Mouse (Mus musculus) right cerebral cortex, postnatal 14 days (tissue): ENCODE measurements around the gene Eif4enif1.
A peak's percentile ranks its signal among the peaks of the same experiment; 100 is the strongest.
"Not testable (repeated sequence)": the region's sequence is repeated elsewhere in the genome, so short reads cannot be mapped to it uniquely, and the experiment has no call there.

ENCODE experiments used
- DNase-seq: peaks from one replicate; pipeline ENCODE4 v3.0.0; 2022

Gene Eif4enif1

DNA sequence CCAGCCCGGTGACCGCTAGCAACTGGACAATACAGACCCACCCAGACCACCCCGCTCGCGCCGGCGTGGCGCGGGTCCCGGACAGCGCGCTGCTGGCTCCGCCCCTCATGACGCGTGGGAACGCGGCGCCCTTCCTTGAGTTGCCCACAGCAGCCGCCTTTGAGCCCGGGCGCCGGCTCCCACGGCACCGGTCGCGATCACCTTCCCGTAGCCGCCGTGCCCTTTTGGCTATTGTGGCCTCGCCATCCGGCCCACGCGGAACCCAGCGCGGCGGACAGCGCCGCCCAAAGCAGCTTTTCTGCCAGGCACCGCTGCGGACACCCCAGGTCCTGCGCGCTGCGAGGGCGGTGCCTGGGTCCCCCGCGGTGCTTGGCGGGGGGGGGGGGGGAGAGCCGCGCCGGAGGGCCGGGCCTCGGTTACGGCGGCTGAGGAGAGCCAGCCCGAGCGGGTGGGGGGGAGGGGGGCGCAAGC is at the start of gene Eif4enif1:
Gene Eif4enif1, plus strand, starts transcription at position 162 of the 471 bp plus-strand sequence.
- peak; percentile 84 for DNase-seq

DNA sequence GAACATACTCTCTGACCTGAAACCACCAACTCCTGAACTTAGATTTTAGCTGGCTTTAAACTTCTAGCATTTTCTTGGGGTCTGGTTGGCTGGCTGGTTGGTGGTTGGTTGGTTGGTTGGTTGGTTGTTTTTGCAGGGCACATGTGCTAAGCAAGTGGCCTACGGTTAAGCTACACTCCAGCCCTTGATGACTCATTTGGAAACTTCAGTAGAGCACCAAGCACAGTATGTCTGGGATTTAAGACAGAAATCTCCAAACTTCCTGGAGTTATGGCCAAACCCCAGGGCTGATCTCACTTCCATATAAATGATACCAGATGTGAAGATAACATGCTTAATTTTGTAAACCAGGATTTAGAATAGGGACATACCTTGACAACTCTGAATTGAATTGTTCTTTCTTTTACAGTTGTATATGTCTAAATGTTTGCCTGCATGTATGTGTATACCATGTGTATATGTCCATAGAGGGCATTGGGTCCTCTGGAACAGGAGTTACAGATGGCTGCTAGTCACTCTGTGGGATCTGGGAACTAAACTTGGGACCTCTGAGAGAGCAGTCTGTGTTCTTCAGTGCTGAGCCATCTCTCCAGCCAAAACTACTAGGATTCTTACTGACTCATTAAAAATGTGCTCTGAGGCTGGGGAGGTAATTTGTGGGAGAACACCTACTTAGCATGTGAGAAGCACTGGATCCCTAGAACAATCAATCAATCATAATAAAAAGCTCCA is 48.4 kb upstream of the Eif4enif1 start:
- not testable (repeated sequence) for DNase-seq

DNA sequence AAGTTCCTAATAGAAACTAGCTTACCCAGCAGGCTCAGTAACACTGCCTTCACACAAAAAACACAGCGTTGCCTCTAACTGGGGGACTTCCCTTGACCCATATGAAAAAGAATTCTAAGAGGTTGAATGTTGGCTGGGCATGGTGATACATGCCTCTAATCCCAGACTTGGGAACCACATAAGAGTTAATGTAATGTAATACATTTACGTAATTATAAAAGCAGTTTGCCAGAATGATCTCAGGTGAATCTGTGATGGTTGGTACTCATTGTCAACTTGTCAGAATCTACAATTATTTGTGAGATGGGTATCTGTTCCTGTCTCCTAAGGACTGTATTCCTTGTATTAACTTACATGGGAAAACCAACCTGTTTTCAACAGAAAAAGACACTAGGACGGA is 45.2 kb upstream of the Eif4enif1 start:
- DNase-seq, result not testable (repeated sequence)

DNA sequence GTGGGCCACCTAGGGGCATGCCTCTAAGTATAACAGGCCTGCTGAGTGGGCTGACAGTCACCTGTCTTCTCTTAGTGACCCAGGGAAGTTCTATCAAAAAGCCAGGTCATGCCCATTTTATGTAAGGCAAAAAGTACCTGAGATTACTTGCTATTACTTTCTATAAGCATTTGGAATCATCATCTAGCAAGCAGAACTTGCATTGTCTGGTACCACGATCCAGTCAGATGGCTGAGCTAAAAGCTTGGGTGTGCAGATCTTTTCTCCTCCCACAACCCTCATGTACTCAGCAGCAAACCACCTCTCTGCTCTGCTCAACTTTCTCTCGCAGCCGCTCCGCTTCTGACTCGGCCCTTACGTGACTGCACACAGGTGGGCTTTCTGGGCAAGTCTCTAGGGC is 44.2 kb upstream of the Eif4enif1 start:
- DNase-seq, result not testable (repeated sequence)

DNA sequence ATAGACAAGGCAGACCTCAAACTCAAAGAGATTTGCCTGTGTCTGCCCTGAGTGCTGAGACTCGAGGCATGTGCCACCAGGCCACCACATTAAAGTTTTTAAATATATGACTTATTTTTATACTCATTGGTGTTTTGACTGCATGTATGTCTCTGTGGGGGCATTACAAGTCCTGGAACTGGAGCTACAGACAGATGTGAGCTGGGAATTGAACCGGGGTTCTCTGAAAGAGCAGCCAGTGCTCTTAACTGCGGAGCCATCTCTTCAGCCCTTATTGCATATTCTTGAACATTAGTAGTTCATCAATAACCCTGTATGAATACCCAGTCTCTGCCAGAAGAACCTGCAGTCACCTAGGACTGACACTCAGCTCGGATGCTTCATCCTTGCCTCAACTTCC is 43.4 kb upstream of the Eif4enif1 start:
- not testable (repeated sequence) for DNase-seq

DNA sequence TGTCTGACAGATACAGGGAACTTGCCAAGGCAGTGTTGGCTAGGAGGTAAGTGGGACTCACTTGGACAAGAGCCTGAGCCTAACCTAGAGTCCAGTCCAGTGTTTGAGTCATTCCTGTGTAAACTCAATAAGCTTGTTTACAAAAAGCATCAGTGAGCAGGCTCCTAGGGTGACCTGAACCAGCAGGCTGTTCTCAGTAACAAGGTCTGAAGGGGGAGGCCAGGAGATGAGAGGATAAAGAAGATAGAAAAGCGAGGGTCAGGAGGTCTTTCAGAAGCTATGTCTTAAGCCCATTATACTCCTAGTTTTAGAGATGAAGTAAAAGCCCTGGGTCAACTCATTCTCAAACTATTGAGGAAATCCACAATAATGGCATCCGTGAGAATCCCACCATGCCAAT is 40.8 kb upstream of the Eif4enif1 start:
- DNase-seq, result not testable (repeated sequence)

DNA sequence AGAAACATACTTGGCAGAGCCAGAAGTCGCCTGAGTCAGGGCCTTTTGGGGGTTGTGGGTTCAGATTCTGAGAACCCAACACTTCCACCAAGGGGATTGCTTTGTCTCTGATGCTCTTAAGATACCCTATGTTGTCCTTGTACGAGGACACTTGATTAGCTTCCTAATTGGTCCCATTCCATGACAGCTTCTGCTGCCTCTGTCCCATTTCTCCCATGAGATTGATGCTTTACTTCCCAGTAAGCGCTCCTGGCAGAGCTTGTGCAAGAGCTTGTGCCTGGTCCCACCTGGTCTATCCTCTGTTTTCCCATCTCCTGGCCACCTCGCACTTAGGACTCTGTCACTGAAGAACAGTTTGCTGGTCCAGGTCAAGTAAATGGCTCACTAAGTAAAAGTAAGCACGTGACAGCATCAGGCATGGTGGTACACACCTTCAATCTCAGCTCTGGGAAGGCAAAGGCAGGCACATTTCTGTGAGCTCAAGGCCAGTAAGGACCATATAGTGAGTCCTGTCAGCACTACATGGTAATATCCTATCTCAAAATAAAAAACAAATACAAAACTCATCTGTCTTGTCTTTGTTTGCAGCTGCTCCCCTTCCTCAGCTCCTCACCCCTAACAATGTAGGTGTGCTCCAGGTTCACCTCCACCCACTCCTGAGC is 39.8 kb upstream of the Eif4enif1 start:
- not testable (repeated sequence) for DNase-seq

DNA sequence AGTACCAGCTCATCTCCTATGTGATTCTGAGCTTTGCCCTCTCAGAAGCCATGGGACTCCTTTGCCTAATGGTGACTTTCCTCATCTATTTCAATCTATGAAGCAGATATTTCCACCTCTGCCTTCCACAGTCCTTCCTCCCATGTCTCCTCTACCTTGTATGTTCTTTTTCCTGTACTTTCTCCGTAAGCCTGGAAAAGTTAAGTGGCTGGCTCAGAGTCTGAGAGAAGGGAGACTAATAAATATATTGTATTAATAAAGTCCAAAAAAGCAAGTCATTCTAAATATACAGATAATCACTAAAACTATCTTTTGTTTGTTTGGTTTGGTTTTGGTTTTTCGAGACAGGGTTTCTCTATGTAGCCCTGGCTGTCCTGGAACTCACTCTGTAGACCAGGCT is 39.1 kb upstream of the Eif4enif1 start:
- DNase-seq, result not testable (repeated sequence)

DNA sequence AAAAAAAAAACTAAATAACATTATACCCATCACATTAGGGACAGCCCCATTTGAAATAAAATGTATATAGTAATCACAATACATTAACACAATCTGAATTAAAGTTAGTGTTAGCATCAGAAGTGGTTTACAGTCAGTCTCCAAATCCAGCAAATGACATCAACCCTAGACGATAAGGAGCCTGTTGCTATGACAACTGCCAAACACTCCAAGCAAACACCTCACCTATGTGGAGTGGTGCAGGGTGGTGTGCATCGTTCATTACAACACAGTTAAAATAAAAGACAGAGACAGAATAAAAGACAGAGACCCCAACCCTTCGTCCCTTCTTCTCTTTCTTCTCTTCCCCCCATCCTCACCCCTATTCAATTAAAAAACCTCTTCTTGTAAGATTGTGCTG is 38.5 kb upstream of the Eif4enif1 start:
- DNase-seq, result not testable (repeated sequence)

DNA sequence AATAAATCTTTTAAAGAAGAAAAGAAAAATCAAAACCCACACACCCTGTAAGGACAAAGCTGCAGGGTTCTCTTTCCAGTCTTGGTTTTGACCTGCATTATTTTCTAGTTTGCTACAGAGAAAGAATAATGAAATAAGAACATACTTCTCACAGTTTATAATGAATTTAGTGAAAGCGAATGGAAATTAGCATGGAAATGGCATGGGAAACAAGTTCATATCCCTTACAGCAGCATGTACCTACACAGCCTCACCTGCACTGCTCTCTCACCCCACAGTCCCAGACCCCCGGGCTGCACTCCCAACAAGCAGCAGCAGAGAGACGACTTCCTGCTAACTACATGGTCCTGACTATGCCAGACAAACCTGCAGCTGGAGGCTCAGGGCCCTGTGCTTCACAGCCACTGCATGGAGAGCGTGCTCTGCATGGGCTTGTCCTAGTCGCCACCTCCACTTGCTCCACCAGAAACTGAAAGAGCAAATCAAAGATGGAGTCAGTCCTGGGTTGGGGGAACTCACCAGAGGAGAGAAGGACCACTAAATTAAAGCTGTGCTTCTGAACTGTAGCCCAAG is 36.9 kb upstream of the Eif4enif1 start:
- not testable (repeated sequence) for DNase-seq

DNA sequence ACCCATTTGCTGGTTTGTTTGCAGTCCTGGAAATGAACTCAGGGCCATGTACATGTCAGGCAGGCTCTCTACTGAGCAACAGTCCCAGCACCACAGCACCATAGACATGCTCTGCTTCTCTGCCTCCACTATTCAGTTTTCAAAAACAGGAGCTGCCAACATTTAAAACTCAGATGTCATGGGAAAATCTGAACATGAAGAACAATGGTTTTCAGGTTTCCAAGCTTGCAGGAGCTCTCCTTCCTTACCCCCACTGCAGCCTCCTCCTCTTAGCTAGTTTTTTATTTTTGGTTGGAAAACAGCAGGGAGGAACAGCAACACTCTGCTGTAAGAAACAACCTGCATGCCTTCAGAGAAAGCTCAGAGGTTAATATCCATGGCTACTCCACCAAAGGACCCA is 35.9 kb upstream of the Eif4enif1 start:
- DNase-seq, result not testable (repeated sequence)

DNA sequence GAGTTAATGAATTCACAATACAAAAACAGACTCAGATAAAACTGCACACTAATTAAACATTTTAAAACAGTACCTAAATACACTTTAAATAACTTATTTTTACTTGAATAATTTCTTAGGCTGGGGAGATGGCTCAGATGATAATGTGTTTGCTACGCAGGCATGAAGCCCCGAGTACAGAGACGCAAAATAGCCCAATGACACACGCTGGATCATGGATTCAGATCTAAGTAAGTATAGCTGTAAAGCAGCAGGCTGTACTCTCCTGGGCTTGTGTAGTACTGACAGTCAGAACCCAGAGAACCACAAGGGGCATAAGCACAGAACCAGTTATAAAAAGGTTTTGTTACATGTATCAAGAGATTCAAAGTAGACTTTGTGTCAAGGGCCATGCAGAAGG is 35.1 kb upstream of the Eif4enif1 start:
- DNase-seq, result not testable (repeated sequence)

DNA sequence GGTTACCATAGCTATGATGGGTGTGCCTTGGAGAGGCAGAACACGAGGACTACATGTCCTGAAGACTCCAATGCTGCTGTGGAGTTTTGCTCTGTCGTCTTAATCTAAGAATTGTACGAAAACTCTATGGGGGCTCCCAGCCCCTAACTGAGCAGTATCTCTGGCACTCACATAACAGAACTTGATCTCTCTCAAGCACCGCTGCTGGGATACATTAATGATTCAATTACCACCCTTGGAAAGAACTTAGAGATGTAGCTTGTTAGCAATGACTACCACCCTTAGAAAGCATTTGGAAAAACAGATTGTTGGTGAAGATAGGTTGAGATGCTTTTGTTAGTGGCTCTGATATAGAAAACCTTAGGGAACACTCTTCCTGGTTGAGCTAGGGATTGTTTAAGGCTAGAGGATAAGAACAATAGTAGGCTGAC is 34.6 kb upstream of the Eif4enif1 start:
- DNase-seq, result not testable (repeated sequence)

DNA sequence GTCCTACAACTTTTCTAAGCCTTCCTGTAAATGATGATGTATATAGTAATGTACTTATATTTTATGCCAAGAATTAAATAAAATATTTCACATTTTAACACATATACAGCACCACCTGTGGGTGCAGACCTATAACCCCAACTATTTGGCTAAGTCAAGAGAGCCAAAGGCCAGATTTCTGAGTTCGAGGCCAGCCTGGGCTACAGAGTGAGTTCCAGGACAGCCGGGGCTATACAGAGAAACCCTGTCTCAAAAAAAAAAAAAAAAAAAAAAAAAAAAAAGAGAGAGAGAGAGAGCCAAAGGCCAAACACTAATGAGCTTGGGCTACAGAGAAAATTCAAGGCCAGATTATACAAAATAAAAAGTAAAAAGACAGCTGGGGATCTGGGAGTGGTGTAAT is 33.1 kb upstream of the Eif4enif1 start:
- not testable (repeated sequence) for DNase-seq

DNA sequence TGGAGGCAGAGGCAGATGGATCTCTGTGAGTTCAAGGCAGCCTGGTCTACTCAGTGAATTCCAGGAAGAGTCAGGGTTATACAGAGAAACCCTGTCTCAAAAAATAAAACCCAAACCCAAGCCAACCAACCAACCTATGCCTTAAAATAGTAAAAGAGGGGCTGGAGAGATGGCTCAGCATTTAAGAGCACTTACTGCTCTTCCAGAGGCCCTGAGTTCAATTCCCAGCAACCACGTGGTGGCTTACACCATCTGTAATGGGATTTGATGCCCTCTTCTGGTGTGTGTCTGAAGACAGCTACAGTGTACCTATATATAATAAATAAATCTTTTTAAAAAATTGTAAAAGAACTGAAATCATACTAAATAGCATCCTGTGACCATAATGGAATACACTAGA is 30.3 kb upstream of the Eif4enif1 start:
- DNase-seq, result not testable (repeated sequence)

DNA sequence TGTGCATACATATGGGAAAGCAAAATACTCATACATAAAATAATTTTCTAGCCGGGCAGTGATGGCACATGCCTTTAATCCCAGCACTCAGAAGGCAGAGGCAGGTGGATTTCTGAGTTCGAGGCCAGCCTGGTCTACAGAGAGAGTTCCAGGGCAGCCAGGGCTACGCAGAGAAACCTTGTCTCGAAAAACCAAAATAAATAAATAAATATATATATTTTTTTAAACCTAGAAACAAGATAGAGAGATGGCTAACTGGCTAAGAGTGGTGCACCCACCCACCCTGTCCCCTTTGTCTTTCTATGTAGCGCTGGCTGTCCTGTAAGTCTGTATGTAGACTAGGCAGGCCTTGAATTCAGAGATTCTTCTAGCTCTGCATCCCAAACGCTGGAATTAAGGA is 29.7 kb upstream of the Eif4enif1 start:
- not testable (repeated sequence) for DNase-seq

DNA sequence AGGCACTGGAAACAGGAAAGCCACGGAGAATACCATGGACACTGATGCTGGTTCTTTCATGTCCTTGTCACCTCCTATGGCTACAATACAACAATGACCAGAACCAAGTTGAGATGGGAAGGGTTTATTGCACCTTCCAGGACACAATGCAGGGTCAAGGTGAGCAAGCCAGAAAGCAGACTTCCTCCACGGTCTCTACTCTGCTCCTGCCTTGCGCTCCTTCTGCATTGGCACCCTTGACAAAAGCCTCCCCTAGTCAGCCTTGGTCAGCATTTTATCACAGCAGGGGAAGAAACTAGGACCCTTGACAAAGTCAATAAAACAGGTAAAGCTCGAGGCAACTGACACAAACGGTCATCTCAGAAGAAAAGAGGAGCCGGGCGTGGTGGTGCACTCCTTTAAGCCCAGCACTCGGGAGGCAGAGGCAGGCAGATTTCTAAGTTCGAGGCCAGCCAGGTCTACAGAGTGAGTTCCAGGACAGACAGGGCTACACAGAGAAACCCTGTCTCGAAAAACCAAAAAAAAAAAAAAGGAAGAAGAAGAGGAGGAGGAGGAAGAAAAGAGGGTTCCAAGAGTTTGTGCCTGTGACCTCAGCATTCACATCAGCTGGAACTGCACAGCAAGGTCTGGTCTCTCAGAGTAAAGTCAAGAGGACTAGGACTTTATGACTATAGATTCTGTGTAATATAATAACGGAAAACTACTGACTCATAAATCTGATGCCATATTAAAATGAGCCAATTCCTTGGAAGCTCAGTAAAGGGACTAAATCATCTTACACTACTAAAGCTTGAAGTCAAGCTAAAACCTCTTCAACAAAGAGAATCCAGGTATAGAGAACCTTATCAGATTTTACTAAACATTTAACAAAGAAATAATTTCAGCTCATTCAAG is 28.5 kb upstream of the Eif4enif1 start:
- peak; percentile 42 for DNase-seq

DNA sequence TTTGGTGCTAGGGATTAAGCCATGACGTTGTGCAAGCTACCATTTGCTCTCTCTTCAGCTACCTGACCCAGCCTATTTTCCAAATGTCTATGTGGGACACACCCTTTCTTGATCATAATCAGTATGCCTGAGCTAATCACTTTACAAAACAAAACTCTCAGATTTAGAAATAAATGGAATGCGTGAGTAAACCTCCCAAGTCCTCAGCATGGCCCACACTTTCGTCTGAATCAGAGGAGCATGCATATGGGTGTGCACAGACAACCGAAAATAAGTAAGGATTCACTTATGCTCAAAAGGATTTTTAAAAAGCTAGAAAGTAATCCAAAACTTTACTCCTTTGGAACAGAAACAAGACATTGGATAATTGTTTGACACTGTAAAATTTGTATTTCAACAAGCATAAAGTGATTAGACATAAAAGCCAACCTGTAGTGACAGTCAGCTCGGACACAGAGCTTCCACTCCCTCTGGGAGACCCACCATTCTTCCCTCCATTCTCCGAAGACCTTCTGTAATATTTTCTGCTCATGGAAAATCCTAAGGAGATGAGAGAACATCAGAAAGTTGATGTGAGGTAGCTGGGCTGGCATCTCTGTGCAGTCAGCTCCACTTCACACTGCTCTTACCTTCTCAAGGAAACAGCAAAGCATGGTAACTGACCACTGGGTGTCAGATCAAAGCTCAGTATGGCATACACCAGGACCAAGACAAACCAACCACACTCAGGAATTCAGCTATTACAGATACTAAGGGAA is 23.0 kb upstream of the Eif4enif1 start:
- DNase-seq, result not testable (repeated sequence)

DNA sequence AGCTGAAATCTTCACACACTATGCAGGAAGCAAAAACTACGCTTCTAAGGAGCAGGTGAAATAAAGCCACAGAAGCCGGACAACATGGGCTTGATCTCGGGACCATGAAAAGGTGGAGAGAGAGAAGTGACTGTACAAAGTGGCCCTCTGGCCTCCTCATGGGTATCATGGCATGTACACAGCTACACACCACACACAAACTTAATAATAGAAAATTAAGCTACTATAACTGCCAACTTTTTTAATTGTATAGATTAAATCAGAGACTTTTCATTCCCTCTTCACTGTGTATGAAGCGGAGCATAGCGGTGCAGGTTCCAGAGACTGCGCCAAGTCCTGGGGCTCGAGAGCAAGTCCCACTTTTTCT is 22.5 kb upstream of the Eif4enif1 start:
- not testable (repeated sequence) for DNase-seq

DNA sequence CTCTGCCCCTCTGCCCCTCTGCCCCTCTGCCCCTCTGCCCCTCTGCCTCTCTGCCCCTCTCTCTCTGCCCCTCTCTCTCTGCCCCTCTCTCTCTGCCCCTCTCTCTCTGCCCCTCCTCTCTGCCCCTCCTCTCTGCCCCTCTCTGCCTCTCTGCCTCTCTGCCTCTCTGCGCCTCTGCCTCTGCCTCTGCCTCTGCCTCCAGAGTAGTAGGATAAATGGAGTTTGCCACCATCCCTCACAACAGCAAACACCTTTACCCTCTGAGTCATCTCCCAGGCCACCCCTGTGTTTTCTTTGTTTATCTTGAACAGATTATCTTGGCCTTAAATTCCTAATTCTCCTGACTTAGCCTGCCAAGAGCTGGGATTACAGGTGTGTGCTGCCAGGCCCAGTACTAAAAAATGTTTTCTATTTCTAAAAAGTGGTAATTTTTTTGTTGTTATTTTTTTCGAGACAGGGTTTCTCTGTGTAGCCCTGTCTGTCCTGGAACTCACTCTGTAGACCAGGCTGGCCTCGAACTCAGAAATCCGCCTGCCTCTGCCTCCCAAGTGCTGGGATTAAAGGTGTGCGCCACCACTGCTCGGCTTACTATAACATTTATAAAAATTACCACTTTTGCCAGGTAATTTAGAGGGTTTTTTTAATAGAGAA is 21.6 kb upstream of the Eif4enif1 start:
- not testable (repeated sequence) for DNase-seq

DNA sequence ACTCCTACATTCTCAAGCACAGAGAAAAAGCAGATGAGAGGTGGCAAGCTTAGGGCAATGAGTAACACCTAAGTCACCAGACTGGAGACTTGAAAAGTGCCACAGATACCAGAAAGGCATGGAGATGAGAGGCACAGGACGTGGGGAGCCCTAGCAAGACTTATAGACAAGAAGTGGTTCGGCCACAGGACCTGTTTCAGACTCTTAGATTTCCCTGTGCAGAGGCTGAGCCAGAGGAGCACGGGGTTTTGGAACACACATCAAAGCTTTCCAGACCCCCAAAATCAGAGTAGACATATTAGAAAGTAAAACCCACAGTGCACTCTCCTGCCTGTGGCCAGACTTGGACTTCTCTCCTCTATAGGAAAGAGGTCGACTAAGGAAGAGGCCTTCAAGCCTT is 20.9 kb upstream of the Eif4enif1 start:
- DNase-seq, result peak; percentile 49
